Mouse (Mus musculus): ENCODE measurements around the gene St3gal5.
"Not testable (repeated sequence)": the region's sequence is repeated elsewhere in the genome, so short reads cannot be mapped to it uniquely, and the experiment has no call there.

The St3gal5 gene

GRCm38 (mm10) chr6:72097181-72097995 is at the start of gene St3gal5:
Gene St3gal5, plus strand, starts transcription at chr6:72097592.
- DNase-seq (ENCODE audit: low spot score in 2 of 2) = peak; percentile 84 to 88

DNA sequence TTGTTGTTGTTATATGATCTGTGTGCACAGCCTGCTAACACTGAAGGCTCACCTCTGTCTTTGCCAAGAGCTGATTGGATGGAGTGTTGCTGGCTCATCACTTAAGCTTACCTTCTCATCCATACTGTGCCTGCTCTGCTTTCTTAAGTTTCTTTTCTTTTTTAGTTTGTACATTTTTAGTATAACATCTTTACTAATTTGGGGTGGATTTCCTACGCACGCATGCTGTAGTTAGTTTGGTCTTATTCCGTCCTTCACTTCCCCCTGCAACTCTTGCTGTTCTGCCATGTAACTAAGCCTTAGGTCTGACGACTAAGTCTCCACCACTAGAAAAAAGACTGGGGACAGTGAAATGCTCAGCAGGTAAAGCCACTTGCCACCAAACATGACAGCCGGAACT is 48.7 kb upstream of the St3gal5 start:
- no peak for DNase-seq (ENCODE audit: low spot score in 2 of 2)

GRCm38 (mm10) chr6:72049941-72050340 is 47.5 kb upstream of the St3gal5 start:
- DNase-seq (ENCODE audit: low spot score in 2 of 2) = no peak

- DNase-seq (ENCODE audit: low spot score in 2 of 2) = no peak
Measured at GRCm38 (mm10) chr6:72050827-72051226, 46.6 kb upstream of the St3gal5 start.

- DNase-seq (ENCODE audit: low spot score in 2 of 2) = no peak
Measured at GRCm38 (mm10) chr6:72051247-72051646, 46.1 kb upstream of the St3gal5 start.

DNA sequence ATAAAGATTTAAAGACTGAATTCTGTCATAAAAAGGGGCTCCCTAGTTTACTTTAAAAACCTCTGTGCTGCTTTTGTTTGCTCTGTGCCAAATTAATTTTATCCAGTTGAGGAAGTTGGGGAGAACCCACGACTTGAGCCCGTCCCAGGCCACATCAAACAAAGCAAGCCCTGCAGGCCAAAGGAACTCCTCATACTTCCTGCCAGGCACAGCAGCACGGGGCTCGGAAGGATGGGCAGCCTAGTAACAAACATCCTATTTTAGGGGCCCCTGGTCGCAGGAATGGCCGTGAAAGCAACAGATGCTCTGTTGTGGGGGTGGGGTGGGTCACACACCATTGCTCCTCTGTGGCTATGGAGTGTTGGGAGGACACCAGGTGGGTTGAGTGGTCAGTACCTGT is 45.6 kb upstream of the St3gal5 start:
- DNase-seq (ENCODE audit: low spot score in 2 of 2) = no peak

GRCm38 (mm10) chr6:72056548-72056947 is 40.8 kb upstream of the St3gal5 start:
- no peak for DNase-seq (ENCODE audit: low spot score in 2 of 2)

GRCm38 (mm10) chr6:72058398-72058889 is 38.9 kb upstream of the St3gal5 start:
- no peak for DNase-seq (ENCODE audit: low spot score in 2 of 2)

- not testable (repeated sequence) for DNase-seq (ENCODE audit: low spot score in 2 of 2)
Measured at GRCm38 (mm10) chr6:72060677-72061076, 36.7 kb upstream of the St3gal5 start.

- no peak for DNase-seq (ENCODE audit: low spot score in 2 of 2)
Measured at GRCm38 (mm10) chr6:72063718-72064117, 33.7 kb upstream of the St3gal5 start.

- no peak for DNase-seq (ENCODE audit: low spot score in 2 of 2)
Measured at GRCm38 (mm10) chr6:72065988-72066387, 31.4 kb upstream of the St3gal5 start.

- DNase-seq (ENCODE audit: low spot score in 2 of 2) = no peak
Measured at GRCm38 (mm10) chr6:72068436-72068835, 29.0 kb upstream of the St3gal5 start.

GRCm38 (mm10) chr6:72071281-72071870 is 26.0 kb upstream of the St3gal5 start:
- DNase-seq (ENCODE audit: low spot score in 2 of 2) = no peak

GRCm38 (mm10) chr6:72073781-72074180 is 23.6 kb upstream of the St3gal5 start:
- no peak for DNase-seq (ENCODE audit: low spot score in 2 of 2)

DNA sequence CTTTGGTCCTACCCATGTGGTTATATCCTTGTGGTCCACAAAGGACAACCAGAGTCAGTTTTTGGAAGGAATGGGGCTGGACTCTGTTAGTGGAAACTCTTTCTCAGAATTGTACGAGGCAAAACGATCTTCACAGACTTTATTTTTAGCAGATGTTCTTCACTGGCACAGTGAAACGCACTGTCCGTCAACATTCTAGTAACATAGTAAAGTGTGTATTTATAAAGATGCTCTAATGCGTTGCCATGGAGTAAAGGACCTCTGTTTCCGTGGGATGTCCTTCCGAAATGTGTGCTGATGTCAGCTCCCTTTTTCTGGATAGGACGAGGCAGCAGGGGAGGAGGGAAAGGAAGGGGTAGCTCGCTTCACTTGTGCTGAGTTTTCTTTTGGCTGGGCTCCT is 20.9 kb upstream of the St3gal5 start:
- DNase-seq (ENCODE audit: low spot score in 2 of 2) = no peak

DNA sequence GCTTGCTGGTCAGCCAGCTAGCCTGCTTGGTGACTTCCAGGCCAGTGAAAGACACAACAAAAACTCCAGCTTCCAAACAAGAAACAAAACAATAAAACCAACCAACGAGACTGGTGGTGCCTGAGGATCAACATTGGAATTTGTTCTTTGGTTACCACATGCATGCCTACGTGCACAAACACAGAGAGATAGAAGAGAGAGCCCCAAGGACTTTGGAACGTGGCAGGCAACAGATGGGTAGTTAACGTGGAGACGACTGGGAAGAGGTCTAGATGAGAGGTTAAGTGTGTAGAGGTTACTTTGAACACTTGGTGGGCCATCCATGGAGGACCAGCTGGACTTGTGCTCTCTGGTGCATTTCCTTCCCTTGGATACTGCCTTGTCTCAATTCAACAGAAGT is 19.2 kb upstream of the St3gal5 start:
- no peak for DNase-seq (ENCODE audit: low spot score in 2 of 2)

GRCm38 (mm10) chr6:72081318-72082024 is 15.9 kb upstream of the St3gal5 start:
- DNase-seq (ENCODE audit: low spot score in 2 of 2) = no peak

DNA sequence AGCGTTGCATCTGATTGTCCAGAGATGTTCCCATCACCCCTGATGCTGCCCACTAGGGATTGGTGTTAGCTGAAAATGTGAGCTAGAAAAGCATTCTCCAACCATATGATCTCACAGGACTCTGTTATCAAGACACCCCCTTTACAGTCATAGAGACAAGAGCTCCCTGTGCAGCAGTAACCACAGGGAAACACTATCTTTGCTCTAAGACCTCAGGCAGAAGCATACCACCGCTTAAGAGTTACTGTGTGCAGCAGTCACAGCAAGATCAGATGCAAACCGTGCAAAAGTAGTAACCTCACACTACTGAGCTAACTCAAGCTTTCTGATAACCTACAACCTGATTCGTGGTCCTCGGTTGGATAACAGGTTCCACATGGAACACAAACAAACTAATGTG is 10.0 kb upstream of the St3gal5 start:
- no peak for DNase-seq (ENCODE audit: low spot score in 2 of 2)

- no peak for DNase-seq (ENCODE audit: low spot score in 2 of 2)
Measured at GRCm38 (mm10) chr6:72089865-72090264, 7.5 kb upstream of the St3gal5 start.

GRCm38 (mm10) chr6:72091007-72091406 is 6.4 kb upstream of the St3gal5 start:
- DNase-seq (ENCODE audit: low spot score in 2 of 2) = no peak

- no peak for DNase-seq (ENCODE audit: low spot score in 2 of 2)
Measured at GRCm38 (mm10) chr6:72093121-72093520, 4.3 kb upstream of the St3gal5 start.

GRCm38 (mm10) chr6:72096217-72096616 is 1.2 kb upstream of the St3gal5 start:
- no peak for DNase-seq (ENCODE audit: low spot score in 2 of 2)

- no peak for DNase-seq (ENCODE audit: low spot score in 2 of 2)
Measured at GRCm38 (mm10) chr6:72096669-72097068, 723 bp upstream of the St3gal5 start.

All from frontal cortex, postnatal 14 days (tissue).